Mouse (Mus musculus): Measurements from ENCODE around the gene Krtap7-1. TPM values are rescaled to one million over a fixed set of nuclear protein-coding genes. Genes with fewer than 3 reads are reported as not detected.

Krtap7-1 gene
- 0.21 and 0.71 TPM in 2 replicates for polyA plus RNA-seq (2012; rRNA removed)

DNA sequence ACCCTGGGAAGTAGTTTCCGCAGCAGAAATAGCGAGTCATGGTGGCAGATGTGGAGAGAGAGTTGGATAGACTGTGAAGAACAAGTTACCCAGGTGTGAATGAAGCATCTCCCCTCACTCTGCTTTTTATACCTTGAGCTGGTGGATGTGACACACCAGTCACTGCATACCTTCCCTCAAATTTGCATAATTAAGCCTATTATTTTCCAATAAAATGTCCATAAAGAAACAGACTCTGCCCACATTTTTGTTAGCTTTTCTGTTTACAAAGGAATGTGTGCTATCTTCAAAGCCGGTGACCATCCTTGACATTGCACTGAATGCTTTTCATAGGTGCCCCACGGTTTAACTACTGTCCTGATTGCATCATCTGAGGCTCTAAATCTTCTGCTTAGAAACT lies at the start of gene Krtap7-1:
Gene Krtap7-1 (minus strand): TSS at position 101 of the 400 bp plus-strand sequence.
- no peak for DNase-seq (ENCODE audit: low read depth)

DNA sequence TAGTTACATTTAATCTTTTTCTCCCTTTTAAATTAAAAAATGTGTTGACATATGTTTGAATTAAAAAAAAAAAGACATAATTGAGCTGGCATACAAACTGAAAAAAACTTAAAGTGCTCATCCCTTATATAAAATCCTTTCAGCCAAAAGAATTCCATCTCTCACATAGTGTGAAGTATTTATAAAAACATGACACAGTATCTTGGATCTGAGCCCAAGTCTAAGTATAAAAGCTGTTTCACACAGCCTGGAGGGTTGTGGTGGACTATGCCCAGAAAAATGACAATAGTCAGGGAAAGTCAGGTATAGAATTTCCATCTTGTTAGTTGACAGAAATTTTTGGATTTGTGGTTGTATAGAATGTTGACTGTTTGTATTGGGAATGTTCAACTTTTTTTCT lies 42.2 kb upstream of the Krtap7-1 start:
- TF ChIP-seq CTCF (IDR thresholded peaks at IDR 0.05; ENCODE audit: borderline replicate concordance, extremely low read depth, insufficient read depth, insufficient read length) (no peak), POLR2A (IDR thresholded peaks at IDR 0.05; ENCODE audit: borderline replicate concordance, extremely low read depth, insufficient read depth, insufficient read length, poor library complexity, severe bottlenecking) (no peak)
- DNase-seq (ENCODE audit: low read depth) = peak; percentile 69

More for the DNA sequence above, at the start of gene Krtap7-1:
- TF ChIP-seq CTCF (IDR thresholded peaks at IDR 0.05; ENCODE audit: borderline replicate concordance, extremely low read depth, insufficient read depth, insufficient read length) = no peak
- no peak for TF ChIP-seq POLR2A (IDR thresholded peaks at IDR 0.05; ENCODE audit: borderline replicate concordance, extremely low read depth, insufficient read depth, insufficient read length, poor library complexity, severe bottlenecking)

DNA sequence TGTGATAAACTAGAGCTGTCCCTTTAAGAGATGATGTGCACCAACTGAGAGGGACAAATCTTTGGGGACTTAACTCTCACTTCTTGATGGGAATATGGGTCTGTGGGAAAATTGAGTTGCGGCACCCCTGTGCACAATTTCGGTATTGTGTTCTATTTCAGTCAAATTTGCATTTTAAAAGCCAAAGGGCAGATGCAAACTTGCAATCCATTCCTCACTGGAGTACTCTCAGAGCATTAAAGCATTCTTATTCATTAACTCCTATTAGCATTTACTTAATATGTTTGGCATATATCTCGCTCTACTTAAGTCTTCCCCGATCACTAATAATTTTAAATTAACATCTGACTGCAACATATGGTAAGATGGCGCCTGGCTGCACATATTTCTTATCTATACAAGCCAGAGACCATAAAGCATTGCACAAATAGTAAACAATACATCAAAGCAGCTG lies 29.9 kb upstream of the Krtap7-1 start:
- DNase-seq (ENCODE audit: low read depth) = peak; percentile 72

DNA sequence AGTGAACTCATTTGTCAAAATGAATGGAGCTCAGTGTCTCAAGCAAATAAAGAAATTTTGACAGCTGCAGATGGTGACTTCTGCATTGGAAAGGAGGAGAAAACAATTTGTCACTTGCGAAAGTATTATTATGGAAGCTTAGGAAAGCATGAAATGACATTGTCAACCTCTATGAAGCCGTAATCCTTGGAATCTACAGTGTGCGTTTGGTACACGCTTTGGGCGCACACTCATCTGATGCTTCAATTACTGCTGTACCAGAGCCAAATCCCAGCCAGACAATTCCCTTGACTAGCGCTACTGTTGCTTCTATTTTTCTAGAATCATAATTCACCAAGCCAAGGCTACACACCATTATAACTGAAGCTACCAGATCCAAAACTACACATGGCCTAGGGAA lies 29.2 kb upstream of the Krtap7-1 start:
- DNase-seq (ENCODE audit: low read depth) = peak; percentile 61
- TF ChIP-seq CTCF (IDR thresholded peaks at IDR 0.05; ENCODE audit: borderline replicate concordance, extremely low read depth, insufficient read depth, insufficient read length) (no peak), POLR2A (IDR thresholded peaks at IDR 0.05; ENCODE audit: borderline replicate concordance, extremely low read depth, insufficient read depth, insufficient read length, poor library complexity, severe bottlenecking) (no peak)

More for the DNA sequence above, 29.9 kb upstream of the Krtap7-1 start:
- TF ChIP-seq POLR2A (IDR thresholded peaks at IDR 0.05; ENCODE audit: borderline replicate concordance, extremely low read depth, insufficient read depth, insufficient read length, poor library complexity, severe bottlenecking) = no peak
- no peak for TF ChIP-seq CTCF (IDR thresholded peaks at IDR 0.05; ENCODE audit: borderline replicate concordance, extremely low read depth, insufficient read depth, insufficient read length)

DNA sequence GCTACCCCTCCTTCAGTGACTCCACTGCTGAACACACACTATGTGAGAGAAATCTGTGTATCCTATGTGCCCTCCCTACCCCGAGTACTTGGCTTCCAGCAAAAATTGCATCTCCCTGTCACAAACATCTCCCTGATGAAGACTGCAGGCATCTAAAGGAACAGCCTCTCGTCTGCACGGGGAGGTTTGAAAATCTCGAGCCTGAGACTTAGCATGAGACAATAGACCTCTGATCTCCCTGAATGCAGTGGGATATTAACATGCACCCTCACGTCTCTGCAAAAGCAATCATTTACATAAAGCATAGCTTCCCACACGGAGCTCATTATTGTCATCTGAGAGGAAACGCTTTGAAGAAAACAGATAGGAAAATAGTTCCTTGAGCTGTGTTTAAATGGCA lies 22.4 kb upstream of the Krtap7-1 start:
- DNase-seq (ENCODE audit: low read depth) = peak; percentile 93

DNA sequence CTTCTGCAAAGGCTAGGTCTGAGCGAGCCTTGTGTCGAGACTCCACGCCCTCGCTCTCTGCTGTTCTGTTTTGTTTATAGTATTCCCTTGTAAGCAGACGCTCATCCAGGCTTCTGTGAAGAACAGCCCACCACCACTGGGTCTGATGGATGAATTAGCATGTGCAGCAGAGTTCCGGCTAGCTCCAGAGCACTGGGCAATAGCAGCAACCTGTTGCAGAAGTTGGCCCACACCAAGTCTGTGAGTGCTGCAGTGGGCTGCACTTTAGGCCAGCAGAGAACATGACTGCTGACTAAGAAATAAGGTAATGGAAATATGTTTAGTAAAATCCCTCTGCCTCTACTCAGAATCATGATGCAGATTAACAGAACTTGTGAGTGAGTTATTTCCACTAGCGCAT lies 21.7 kb upstream of the Krtap7-1 start:
- TF ChIP-seq CTCF (IDR thresholded peaks at IDR 0.05; ENCODE audit: borderline replicate concordance, extremely low read depth, insufficient read depth, insufficient read length) (no peak), POLR2A (IDR thresholded peaks at IDR 0.05; ENCODE audit: borderline replicate concordance, extremely low read depth, insufficient read depth, insufficient read length, poor library complexity, severe bottlenecking) (no peak)
- peak; percentile 59 for DNase-seq (ENCODE audit: low read depth)

More for the DNA sequence above, 22.4 kb upstream of the Krtap7-1 start:
- TF ChIP-seq CTCF (IDR thresholded peaks at IDR 0.05; ENCODE audit: borderline replicate concordance, extremely low read depth, insufficient read depth, insufficient read length) (no peak), POLR2A (IDR thresholded peaks at IDR 0.05; ENCODE audit: borderline replicate concordance, extremely low read depth, insufficient read depth, insufficient read length, poor library complexity, severe bottlenecking) (no peak)

DNA sequence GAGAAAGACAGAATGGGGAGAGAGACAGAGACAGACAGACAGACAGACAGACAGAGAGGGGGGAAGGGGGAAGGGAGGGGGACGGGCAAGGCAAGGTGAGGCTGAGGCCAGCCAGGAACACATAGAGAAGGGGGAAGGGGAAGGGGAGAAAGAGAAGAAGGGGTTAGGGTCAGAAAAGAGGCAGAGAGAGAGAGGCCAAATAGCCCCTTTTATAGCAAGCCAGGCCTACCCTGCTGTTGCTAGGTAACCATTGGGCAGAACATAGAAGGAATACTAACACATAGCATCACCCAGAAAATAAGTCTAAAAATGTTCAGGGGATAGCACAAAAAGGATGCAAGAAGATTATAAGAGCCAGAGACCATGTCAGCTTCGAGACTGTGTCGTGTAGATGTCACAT lies 20.3 kb upstream of the Krtap7-1 start:
- TF ChIP-seq POLR2A (IDR thresholded peaks at IDR 0.05; ENCODE audit: borderline replicate concordance, extremely low read depth, insufficient read depth, insufficient read length, poor library complexity, severe bottlenecking) (no peak), CTCF (IDR thresholded peaks at IDR 0.05; ENCODE audit: borderline replicate concordance, extremely low read depth, insufficient read depth, insufficient read length) (no peak)
- DNase-seq (ENCODE audit: low read depth) = peak; percentile 68

DNA sequence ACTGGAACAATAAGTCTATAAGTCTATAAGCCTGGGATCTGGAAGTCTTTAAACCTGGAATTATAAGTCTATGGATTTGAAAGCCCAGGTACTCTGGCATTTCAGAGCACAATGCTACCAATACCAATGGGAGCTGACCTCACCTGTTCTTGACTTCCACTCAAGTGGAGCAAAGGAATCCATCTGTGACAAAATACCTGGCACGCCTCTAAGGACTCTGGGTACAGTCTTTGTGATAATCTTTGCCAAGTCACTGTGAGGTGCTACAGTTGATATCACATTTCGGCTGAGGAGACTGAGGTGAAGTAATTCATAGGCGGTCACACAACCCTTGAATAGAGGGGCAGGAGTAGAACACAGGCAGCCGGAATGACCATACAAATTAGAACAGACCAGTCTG lies 12.9 kb upstream of the Krtap7-1 start:
- no peak for TF ChIP-seq POLR2A (IDR thresholded peaks at IDR 0.05; ENCODE audit: borderline replicate concordance, extremely low read depth, insufficient read depth, insufficient read length, poor library complexity, severe bottlenecking)
- no peak for TF ChIP-seq CTCF (IDR thresholded peaks at IDR 0.05; ENCODE audit: borderline replicate concordance, extremely low read depth, insufficient read depth, insufficient read length)
- DNase-seq (ENCODE audit: low read depth) = no peak

DNA sequence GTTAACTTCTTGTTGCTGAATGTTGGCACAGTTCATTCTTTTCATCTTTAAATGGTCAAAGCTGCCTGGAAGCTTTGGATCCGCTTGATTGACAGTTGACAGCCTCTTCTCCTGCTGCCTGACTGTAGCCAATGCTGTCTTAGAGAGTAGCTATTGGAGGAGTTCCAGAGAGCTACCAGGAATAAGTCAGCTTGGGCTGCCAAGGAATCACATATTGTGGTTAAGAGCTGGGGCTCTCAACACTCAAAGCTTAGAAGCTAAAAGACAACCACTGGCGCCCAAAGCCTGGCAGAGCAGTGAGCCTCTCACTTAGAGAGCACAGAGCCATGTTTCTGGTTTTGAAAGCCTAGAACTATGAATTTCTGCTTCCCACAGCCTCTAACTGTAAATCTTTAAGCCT lies 12.4 kb upstream of the Krtap7-1 start:
- peak; percentile 83 for DNase-seq (ENCODE audit: low read depth)
- TF ChIP-seq CTCF (IDR thresholded peaks at IDR 0.05; ENCODE audit: borderline replicate concordance, extremely low read depth, insufficient read depth, insufficient read length) (no peak), POLR2A (IDR thresholded peaks at IDR 0.05; ENCODE audit: borderline replicate concordance, extremely low read depth, insufficient read depth, insufficient read length, poor library complexity, severe bottlenecking) (no peak)

DNA sequence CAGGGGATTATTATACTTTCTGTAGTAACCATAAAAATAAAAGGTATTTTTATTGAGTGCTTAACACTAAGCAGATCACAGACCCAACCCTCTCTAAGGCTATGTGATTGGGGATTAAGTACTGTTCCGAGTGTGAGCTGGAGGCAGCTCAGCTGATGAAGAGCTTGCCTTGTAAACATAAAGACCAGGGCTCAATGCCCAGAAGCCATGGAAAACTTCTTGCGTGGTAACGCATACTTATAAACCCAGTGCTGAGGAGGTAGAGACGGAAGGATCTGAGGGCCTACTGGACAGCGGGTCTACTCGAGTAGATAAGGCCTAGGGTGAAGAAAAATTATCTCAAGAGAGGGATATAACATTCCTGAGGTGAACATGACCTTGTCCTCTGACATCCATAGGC lies 12.0 kb upstream of the Krtap7-1 start:
- TF ChIP-seq POLR2A (IDR thresholded peaks at IDR 0.05; ENCODE audit: borderline replicate concordance, extremely low read depth, insufficient read depth, insufficient read length, poor library complexity, severe bottlenecking) = no peak
- no peak for TF ChIP-seq CTCF (IDR thresholded peaks at IDR 0.05; ENCODE audit: borderline replicate concordance, extremely low read depth, insufficient read depth, insufficient read length)

DNA sequence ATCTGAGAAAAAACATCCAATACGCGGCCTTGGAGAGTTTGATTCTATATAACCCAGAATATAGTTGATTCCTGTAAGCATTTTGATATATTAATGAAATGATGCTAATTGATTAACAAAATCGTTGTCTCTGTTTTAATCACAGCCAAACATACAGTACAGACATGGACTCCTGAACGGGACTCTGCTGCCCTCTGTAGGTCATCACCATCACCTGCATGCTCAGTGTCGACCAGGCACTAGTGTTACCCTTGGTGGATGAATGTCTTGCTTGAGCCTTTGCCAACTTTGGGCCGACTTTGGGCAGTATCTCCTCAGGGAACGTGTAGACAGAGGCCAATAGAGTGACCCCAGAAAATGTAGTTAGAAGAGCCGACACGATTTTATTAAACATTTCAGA lies 9.5 kb upstream of the Krtap7-1 start:
- TF ChIP-seq POLR2A (IDR thresholded peaks at IDR 0.05; ENCODE audit: borderline replicate concordance, extremely low read depth, insufficient read depth, insufficient read length, poor library complexity, severe bottlenecking) = no peak
- peak; percentile 66 for TF ChIP-seq CTCF (IDR thresholded peaks at IDR 0.05; ENCODE audit: borderline replicate concordance, extremely low read depth, insufficient read depth, insufficient read length)
- DNase-seq (ENCODE audit: low read depth) = peak; percentile 46

More for the DNA sequence above, 12.0 kb upstream of the Krtap7-1 start:
- peak; percentile 46 for DNase-seq (ENCODE audit: low read depth)

DNA sequence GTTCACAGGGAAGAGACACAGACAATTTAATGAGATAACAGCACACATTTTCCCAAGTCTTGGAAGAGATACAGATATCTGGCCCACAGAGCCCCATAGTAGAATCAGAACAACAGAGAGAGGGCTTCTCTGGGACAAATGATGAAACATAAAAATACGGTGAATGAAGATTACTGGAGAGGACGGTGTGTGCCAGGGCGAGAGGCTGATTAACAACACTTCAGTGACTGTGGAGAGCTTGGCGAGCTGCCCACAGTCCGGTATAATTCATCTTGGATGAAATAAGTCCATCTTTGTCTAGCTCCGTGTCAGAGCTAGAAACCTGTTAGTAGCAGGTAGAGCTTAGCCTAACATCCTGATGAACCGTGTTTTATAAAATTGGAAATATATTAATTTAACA lies 5.3 kb upstream of the Krtap7-1 start:
- TF ChIP-seq CTCF (IDR thresholded peaks at IDR 0.05; ENCODE audit: borderline replicate concordance, extremely low read depth, insufficient read depth, insufficient read length) (no peak), POLR2A (IDR thresholded peaks at IDR 0.05; ENCODE audit: borderline replicate concordance, extremely low read depth, insufficient read depth, insufficient read length, poor library complexity, severe bottlenecking) (no peak)
- peak; percentile 77 for DNase-seq (ENCODE audit: low read depth)

Measured in brain, embryonic 14.5 days (tissue).